Mouse (Mus musculus) heart, postnatal 4 days (tissue): ENCODE measurements around the gene Tmco5b. TPM values are rescaled to one million over a fixed set of nuclear protein-coding genes. Genes with fewer than 3 reads are reported as not detected.
A peak's percentile ranks its signal among the peaks of the same experiment; 100 is the strongest.

Source experiments
- DNase-seq: peaks from one replicate; pipeline ENCODE4 v3.0.0; 2021
- total RNA-seq, 2 experiments: library from RNA; stranded (reverse); gene quantifications; 2 replicates each; pipeline ENCODE4 v1.2.3; 2021

Tmco5b gene
- not detected for total RNA-seq

DNA sequence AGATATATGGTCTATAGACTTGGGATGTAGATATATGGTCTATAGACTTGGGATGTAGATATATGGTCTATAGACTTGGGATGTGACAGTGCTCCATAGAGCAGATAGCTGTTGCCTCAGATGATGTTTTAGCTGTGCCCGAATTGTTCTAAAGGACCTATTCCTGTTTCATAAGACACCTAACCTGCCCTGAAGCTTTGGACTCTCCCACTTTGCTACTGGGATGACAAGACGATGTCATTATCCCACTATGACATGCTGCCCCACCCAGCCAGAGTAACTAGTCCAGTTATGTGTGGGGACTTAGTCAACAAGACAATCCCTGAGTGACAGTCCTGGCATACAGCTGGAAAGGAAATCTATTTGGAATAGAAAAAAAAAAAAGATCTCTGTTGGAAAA lies at the start of gene Tmco5b:
Gene Tmco5b (plus strand): TSS at position 301 of the 400 bp plus-strand sequence.
- DNase-seq: no peak

DNA sequence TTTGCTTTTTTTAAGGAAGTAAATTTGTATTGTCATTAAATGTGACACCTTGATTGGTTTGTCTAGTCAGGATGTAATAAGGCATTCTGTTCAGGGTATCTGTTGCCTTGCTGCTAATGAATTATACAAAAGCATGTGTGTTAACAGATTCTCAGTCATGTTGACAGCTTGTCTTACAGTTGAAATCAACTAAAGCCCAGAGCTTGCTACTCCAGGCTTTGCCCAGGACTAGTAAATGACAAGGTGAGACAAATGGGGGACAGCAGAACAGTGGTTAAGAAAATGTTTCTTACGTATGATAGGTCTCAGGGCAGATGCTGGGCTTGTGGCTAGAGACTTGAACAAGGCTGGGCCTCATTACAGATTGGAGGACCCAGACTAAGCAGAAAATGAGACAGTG lies 48.5 kb upstream of the Tmco5b start:
- no peak for DNase-seq

- DNase-seq: no peak
These were observed 46.7 kb upstream of the Tmco5b start for GRCm38 (mm10) chr2:113238871-113239270.

DNA sequence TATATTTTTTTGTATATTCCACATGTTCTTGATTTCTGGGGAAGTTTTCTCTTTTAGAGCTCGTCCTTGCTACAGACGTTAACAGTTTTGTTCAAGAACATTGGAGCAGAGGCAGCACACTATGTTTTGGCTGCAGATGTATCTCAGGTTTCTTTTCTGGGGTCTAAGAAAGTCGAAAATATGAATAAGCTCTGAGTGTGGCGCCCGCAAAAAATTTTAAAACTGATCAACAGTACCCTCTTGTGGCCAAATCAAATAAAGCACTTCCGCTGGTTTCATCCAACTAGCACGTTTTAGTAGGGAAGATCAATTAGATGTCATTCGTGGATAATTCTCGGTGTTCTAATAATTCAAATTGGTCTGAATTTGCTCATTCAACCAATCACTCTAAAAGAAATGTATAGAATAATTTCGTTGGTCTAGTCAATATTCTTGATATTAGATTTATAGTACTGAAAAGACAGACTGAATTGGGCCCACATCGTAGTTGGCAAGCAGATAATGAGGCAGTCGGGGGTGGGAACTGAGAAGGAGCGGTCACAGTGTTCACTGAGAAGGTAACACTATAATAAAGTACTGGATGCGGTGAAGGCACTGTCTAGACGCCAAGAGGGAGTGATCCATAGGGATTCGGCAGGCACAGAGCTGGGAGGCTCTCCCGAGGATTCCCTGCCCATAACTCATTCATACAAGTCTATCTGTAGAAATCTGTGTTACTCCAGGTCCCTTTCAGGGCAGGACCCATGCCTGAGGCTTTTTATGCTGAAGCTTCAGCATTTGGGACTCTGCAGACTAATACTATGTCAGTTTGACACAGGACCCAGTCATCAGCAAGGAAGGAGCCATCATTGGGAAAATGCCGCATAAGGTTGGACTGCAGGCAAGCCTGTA lies 17.1 kb downstream of the Tmco5b start:
- DNase-seq: peak; percentile 41

DNA sequence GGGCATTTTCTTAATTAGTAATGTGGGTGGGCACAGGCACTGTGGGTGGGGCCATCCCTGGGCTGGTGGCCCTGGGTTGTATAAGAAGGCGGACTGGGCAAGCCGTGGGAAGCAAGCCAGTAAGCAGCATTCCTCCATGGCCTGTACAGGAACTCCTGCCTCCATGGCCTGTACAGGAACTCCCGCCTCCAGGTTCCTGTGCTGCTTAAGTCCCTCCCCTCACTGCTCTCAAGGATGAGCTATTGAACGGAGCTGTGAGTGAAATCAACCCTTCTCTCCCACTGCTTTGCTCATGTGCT lies 17.7 kb downstream of the Tmco5b start:
- DNase-seq: no peak

- DNase-seq: peak; percentile 83
These were observed 19.8 kb downstream of the Tmco5b start for GRCm38 (mm10) chr2:113305339-113305738.

DNA sequence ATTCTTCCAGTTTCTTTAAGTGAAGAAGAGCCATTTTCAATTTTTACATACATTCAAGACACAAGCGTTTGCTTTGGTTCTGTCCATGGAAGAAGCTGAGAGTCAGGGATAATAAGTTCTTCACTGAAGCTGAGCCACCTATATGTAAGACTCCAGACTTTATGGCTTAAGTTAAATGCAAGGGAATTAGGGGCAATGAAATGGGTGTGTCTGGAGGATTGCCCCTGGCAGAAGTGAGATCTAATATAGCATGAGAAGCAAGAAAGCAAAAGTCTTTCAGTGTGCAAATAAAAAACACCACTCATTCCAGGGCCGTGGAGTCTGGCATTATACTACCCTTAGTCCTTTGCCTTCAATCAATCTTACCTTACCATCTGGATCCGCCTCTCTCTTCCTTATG lies 25.7 kb downstream of the Tmco5b start:
- no peak for DNase-seq

DNA sequence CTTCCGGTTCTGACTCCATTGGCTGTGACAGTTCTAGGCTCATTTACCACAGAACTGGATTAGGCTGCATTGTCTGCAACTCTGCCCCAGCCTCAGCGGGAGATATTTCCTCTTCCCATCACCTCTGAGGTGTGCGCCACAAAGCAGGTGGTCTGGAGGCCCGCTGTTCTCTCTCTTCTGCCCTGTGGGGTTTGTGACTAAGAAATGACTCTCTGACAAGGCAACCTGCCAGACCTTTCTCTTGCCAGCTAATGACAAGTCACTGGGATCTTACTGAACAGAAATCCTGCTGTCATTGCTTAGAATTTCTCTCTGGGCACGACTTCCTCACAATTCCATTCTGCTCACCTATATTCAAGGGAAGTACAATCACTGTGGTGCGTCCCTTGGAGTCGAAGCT lies 37.5 kb downstream of the Tmco5b start:
- peak; percentile 36 for DNase-seq

DNA sequence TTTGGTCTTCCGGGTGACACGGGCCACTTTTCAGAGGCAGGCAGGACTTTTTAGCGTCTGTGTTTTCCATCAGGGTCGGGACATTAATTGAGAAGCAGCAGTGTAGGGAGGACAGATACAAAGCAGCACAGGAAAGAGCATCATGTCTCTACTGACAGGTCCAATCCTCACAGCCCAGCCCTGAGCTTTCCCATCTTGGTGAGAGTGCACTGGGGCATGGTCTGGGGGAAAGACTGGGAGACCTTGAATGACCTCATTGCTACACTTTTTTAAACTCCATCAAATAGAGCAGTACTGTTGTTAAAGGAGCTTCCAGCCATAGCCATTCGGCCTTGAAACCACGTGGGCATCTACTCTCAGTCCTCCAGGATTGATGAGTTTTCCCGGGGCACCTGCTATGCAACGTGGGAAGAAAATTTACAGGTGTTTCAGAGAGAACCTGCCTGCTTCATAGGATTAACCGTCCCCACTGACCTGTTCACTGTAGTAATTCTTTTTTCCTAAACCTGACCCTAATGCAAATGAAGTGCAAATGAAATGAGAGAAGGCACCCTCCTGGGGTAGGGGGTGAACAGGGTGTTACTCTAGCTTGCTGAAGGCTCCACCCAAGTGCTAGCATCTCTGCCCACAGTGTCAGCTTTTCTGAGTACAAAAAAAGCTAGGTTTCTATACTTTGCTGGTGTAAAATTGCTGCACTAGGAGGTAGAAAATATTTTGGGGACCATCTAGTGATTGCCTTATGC lies 48.4 kb downstream of the Tmco5b start:
- no peak for DNase-seq

DNA sequence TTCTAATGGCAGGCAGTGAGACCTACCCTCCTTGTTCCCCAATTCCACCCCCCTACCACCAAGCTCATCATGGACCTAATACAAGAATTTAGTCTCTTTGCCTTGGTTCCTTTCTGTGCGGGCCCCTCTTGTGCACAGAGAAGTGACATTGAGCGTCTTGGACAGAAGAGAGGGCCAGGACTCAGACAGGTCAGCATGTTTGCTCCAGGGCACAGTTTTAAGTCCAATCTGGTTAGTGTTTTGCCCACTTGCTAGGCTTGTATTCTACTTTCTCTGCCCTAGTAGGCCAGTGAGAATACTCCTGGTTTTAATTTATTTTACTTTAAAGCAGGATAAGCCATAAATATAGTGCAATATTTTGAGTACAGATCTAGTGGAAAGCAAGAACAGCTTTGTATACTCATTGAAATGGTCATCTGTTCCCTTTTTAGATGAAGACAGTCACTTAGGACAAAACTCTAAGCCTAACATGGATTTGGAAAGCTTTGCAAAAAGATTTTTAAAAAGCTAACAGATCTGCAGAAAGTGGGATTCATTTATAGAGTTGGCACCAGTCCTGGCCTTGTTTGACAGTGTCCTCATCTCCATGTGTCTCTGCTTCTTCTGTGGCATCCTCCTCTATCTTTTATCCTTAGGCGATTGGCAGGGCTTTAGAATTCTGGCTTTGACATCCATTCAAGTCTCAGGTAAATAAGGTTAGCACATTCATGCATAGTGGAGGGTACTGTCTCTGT lies 50.2 kb downstream of the Tmco5b start:
- DNase-seq: no peak

DNA sequence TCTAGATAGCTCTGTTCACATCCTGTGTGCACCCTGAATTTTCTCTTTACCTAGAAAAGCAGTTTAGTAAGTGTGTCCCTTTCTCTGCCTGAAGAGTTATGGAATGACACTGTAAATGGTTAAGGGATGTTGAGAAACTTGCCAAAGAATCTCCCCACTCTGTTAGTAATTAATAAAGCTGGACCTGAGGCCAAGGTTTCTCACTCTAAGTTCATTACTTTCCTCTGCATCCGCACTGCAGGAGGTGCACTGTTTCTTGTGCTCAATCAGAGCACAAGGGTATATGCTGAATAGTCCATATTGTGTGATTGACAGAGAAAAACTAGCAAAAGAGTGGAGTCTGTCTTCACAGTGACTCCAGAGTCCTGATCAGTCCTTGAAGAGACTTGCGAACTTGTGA lies 59.0 kb downstream of the Tmco5b start:
- DNase-seq: no peak

Other genes with a start within 250 kb of the Tmco5b start
- 1 to 10 TPM; 5.3 to 6.9 TPM for gene Ryr3, start 68.6 kb upstream of the Tmco5b start, total RNA-seq
- gene Fmn1, start 42.0 kb downstream of the Tmco5b start, total RNA-seq: 10 to 100 TPM; 18.2 to 20.5 TPM